Mouse (Mus musculus): Measurements from ENCODE around the gene Atrip. TPM values are rescaled to one million over a fixed set of nuclear protein-coding genes. Genes with fewer than 3 reads are reported as not detected.

The Atrip gene
- 10 to 100 TPM; 26.6 to 34.1 TPM for total RNA-seq (2021)

GRCm38 (mm10) chr9:109073661-109074573 lies at the start of gene Atrip:
Gene Atrip, minus strand, starts transcription at chr9:109074124.
- intact Hi-C loops (cut with DNase I), result no loop called here

GRCm38 (mm10) chr9:109123266-109123665 lies 49.3 kb upstream of the Atrip start:
- DNase-seq (ENCODE audit: low spot score in 2 of 2), result no peak
- intact Hi-C loops (cut with DNase I), result loop anchor here (2.0 to 10.0 kb wide), 3 partner anchors 34 to 742 kb away; no protein-coding TSS in a partner anchor

More at GRCm38 (mm10) chr9:109073661-109074573, at the start of gene Atrip:
- DNase-seq (ENCODE audit: low spot score in 2 of 2), result peak; percentile 96

GRCm38 (mm10) chr9:109122553-109123085 lies 48.7 kb upstream of the Atrip start:
- intact Hi-C loops (cut with DNase I), result loop anchor here (2.0 to 10.0 kb wide), 3 partner anchors 34 to 742 kb away; no protein-coding TSS in a partner anchor
- DNase-seq (ENCODE audit: low spot score in 2 of 2), result no peak

- intact Hi-C loops (cut with DNase I), result loop anchor here (10.0 kb wide), 1 partner anchor 744 kb away; no protein-coding TSS in a partner anchor
Observed at GRCm38 (mm10) chr9:109120956-109121355, 47.0 kb upstream of the Atrip start.

GRCm38 (mm10) chr9:109119571-109119970 lies 45.6 kb upstream of the Atrip start:
- no peak for DNase-seq (ENCODE audit: low spot score in 2 of 2)
- intact Hi-C loops (cut with DNase I), result no loop called here

More at GRCm38 (mm10) chr9:109120956-109121355, 47.0 kb upstream of the Atrip start:
- no peak for DNase-seq (ENCODE audit: low spot score in 2 of 2)

GRCm38 (mm10) chr9:109118106-109118505 lies 44.2 kb upstream of the Atrip start:
- no peak for DNase-seq (ENCODE audit: low spot score in 2 of 2)
- intact Hi-C loops (cut with DNase I), result no loop called here

GRCm38 (mm10) chr9:109116205-109116604 lies 42.3 kb upstream of the Atrip start:
- intact Hi-C loops (cut with DNase I), result no loop called here
- no peak for DNase-seq (ENCODE audit: low spot score in 2 of 2)

GRCm38 (mm10) chr9:109114871-109115270 lies 40.9 kb upstream of the Atrip start:
- intact Hi-C loops (cut with DNase I), result no loop called here
- DNase-seq (ENCODE audit: low spot score in 2 of 2), result no peak

GRCm38 (mm10) chr9:109114276-109114675 lies 40.4 kb upstream of the Atrip start:
- intact Hi-C loops (cut with DNase I), result no loop called here
- no peak for DNase-seq (ENCODE audit: low spot score in 2 of 2)

GRCm38 (mm10) chr9:109113331-109113730 lies 39.4 kb upstream of the Atrip start:
- DNase-seq (ENCODE audit: low spot score in 2 of 2), result peak in 1 of 2 experiments; percentile 2
- intact Hi-C loops (cut with DNase I), result no loop called here

- DNase-seq (ENCODE audit: low spot score in 2 of 2), result no peak
- intact Hi-C loops (cut with DNase I), result no loop called here
Observed at GRCm38 (mm10) chr9:109111591-109111990, 37.7 kb upstream of the Atrip start.

- DNase-seq (ENCODE audit: low spot score in 2 of 2), result no peak
- intact Hi-C loops (cut with DNase I), result no loop called here
Observed at GRCm38 (mm10) chr9:109111101-109111500, 37.2 kb upstream of the Atrip start.

GRCm38 (mm10) chr9:109110240-109110639 lies 36.3 kb upstream of the Atrip start:
- intact Hi-C loops (cut with DNase I), result no loop called here
- DNase-seq (ENCODE audit: low spot score in 2 of 2), result no peak

- DNase-seq (ENCODE audit: low spot score in 2 of 2), result no peak
- intact Hi-C loops (cut with DNase I), result no loop called here
Observed at GRCm38 (mm10) chr9:109107341-109107740, 33.4 kb upstream of the Atrip start.

GRCm38 (mm10) chr9:109105648-109106047 lies 31.7 kb upstream of the Atrip start:
- DNase-seq (ENCODE audit: low spot score in 2 of 2), result no peak
- intact Hi-C loops (cut with DNase I), result no loop called here

- intact Hi-C loops (cut with DNase I), result no loop called here
- peak in 1 of 2 experiments; percentile 29 for DNase-seq (ENCODE audit: low spot score in 2 of 2)
Observed at GRCm38 (mm10) chr9:109105011-109105410, 31.1 kb upstream of the Atrip start.

GRCm38 (mm10) chr9:109104083-109104482 lies 30.2 kb upstream of the Atrip start:
- intact Hi-C loops (cut with DNase I), result no loop called here
- no peak for DNase-seq (ENCODE audit: low spot score in 2 of 2)

- intact Hi-C loops (cut with DNase I), result no loop called here
Observed at GRCm38 (mm10) chr9:109103250-109103649, 29.3 kb upstream of the Atrip start.

GRCm38 (mm10) chr9:109102541-109102940 lies 28.6 kb upstream of the Atrip start:
- intact Hi-C loops (cut with DNase I), result no loop called here
- no peak for DNase-seq (ENCODE audit: low spot score in 2 of 2)

More at GRCm38 (mm10) chr9:109103250-109103649, 29.3 kb upstream of the Atrip start:
- DNase-seq (ENCODE audit: low spot score in 2 of 2), result no peak

GRCm38 (mm10) chr9:109101933-109102445 lies 28.1 kb upstream of the Atrip start:
- no peak for DNase-seq (ENCODE audit: low spot score in 2 of 2)
- intact Hi-C loops (cut with DNase I), result no loop called here

Data from left cerebral cortex, postnatal 36 days (tissue).